In the genomic region with DNA sequence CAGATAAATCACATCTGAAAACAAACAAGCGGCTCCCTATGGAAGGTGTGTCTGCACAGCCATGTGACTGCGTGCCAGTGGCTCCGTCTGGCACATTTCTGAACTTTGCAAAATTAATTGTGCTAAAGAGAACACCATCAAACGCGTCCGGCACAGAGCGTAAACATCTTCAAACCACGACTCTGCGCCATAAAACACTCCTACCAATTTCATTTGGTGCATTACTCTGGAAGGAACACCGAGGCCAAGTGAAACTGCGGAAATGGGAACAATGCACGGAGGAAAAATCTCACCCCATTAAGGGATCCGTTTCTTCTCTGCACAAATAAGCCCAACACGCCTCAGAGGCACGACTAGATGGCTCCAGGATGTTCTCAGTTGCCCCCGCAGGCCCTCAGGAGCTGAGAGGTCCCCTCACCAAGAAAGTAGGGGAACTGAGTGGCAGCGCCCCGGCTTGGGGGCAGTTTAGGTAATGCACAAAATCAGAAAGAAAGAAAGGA, we compare ENCODE assay signal across 8 mouse cellular contexts. TPM values are rescaled to one million over a fixed set of nuclear protein-coding genes. Genes with fewer than 3 reads are reported as not detected.
DNase-seq lines count a peak whose midpoint lies in the region; ATAC-seq and TF ChIP-seq lines count a peak whose summit lies in the region.

No protein-coding gene starts in this region.

- intact Hi-C loops in gastrocnemius, adult 2 months (cut with DNase I), result loop anchor here (5.0 kb wide), 1 partner anchor 86 kb away; no protein-coding TSS in a partner anchor

- H3K36me3 ChIP-seq in heart, embryonic 13.5 days, result no peaks in the 10 kb centered on the region; the same call in 1 of the 2 replicates
- no peaks in the 10 kb centered on the region for H3K36me3 ChIP-seq in midbrain, embryonic 14.5 days (ENCODE audit: control insufficient read depth, insufficient read depth, low read length)

- H3K4me2 ChIP-seq in heart, embryonic 13.5 days, result peak overlapping the region; percentile 87
- H3K4me2 ChIP-seq in midbrain, embryonic 14.5 days (ENCODE audit: low read length), result peak overlapping the region; percentile 94

- no peaks in the 10 kb centered on the region for H3K27me3 ChIP-seq in heart, embryonic 13.5 days (replicated peaks)
- H3K27me3 ChIP-seq in midbrain, embryonic 14.5 days (ENCODE audit: control insufficient read depth, insufficient read depth, low read length), result peaks cover 17% of the 10 kb centered on the region; the same call in 1 of the 2 replicates

- 0 out of 2 replicates have a peak, but pooled peaks have one; percentile 3 for TF ChIP-seq CTCF in gastrocnemius, adult 2 months (IDR thresholded peaks at IDR 0.05)

- peaks cover 5% of the 10 kb centered on the region; the same call in 1 of the 2 replicates for H3K4me1 ChIP-seq in brown adipose tissue, adult 24 weeks (ENCODE audit: control insufficient read depth, insufficient read depth, insufficient read length, low read length)
- H3K4me1 ChIP-seq in heart, embryonic 13.5 days, result peaks cover 43% of the 10 kb centered on the region
- peaks cover 6% of the 10 kb centered on the region; the same call in 1 of the 2 replicates for H3K4me1 ChIP-seq in midbrain, embryonic 14.5 days (ENCODE audit: control insufficient read depth, insufficient read depth, low read length)

- no peaks in the 10 kb centered on the region for H3K9me3 ChIP-seq in heart, embryonic 13.5 days
- no peaks in the 10 kb centered on the region for H3K9me3 ChIP-seq in midbrain, embryonic 14.5 days (ENCODE audit: control insufficient read depth, low read length)

- peak overlapping the region; percentile 99 for H3K4me3 ChIP-seq in gastrocnemius, adult 2 months
- H3K4me3 ChIP-seq in brown adipose tissue, adult 24 weeks (ENCODE audit: insufficient read depth, low read depth, low read length), result peak overlapping the region; percentile 56
- peak overlapping the region; percentile 88 for H3K4me3 ChIP-seq in heart, embryonic 13.5 days
- peak overlapping the region; percentile 76 for H3K4me3 ChIP-seq in midbrain, embryonic 14.5 days (replicated peaks; ENCODE audit: low read depth, low read length)

- peak overlapping the region; percentile 99 for H3K27ac ChIP-seq in gastrocnemius, adult 2 months
- peak overlapping the region; percentile 35 for H3K27ac ChIP-seq in brown adipose tissue, adult 24 weeks (replicated peaks; ENCODE audit: low read depth, low read length)
- H3K27ac ChIP-seq in heart, embryonic 13.5 days (replicated peaks), result peak overlapping the region; percentile 96
- peak overlapping the region; percentile 83 for H3K27ac ChIP-seq in midbrain, embryonic 14.5 days (replicated peaks; ENCODE audit: low read depth, low read length)

- peak overlapping the region; percentile 92 for H3K9ac ChIP-seq in heart, embryonic 13.5 days
- peak overlapping the region; percentile 84 for H3K9ac ChIP-seq in midbrain, embryonic 14.5 days (replicated peaks; ENCODE audit: low read length)

- 1% methylated on average over 18 of the region's 18 CpGs for WGBS in heart, embryonic 13.5 days
- WGBS in midbrain, embryonic 14.5 days, result 2% methylated on average over 18 of the region's 18 CpGs

- no peak for ATAC-seq in heart, embryonic 13.5 days (ENCODE audit: extremely low read depth, insufficient number of reproducible peaks, low FRiP score, low TSS enrichment)
- peak; percentile 5; the same call in 1 of the 2 replicates for ATAC-seq in midbrain, embryonic 14.5 days (ENCODE audit: low FRiP score, low TSS enrichment)
- ATAC-seq in monocyte, adult 5-6 weeks (replicated peaks; ENCODE audit: insufficient number of reproducible peaks, low FRiP score, low TSS enrichment, poor library complexity, severe bottlenecking), result no peak

- no peak for DNase-seq in gastrocnemius, adult 2 months
- DNase-seq in gastrocnemius, postnatal 25 days, result no peak
- peak; percentile 53 to 70 for DNase-seq in kidney, postnatal 25 days
- DNase-seq in midbrain, embryonic 14.5 days, result no peak
- no peak for DNase-seq in layer of hippocampus, adult 9-11 months

RNA-seq across cellular contexts. Expression of a gene that starts 38.3 kb away (rescaled TPM):
- 10 to 100 TPM; 66.2 to 83.3 TPM for total RNA-seq in gastrocnemius, adult 2 months (2021)
- total RNA-seq in gastrocnemius, postnatal 25 days (2021), result 10 to 100 TPM; 42.5 to 44.6 TPM
- 11.6 and 12.9 TPM in 2 replicates for polyA plus RNA-seq in brown adipose tissue, adult 24 weeks (2012; ENCODE audit: insufficient read depth, insufficient read length, missing spikeins)
- 16.3 TPM in 2 replicates for polyA plus RNA-seq in heart, embryonic 13.5 days (2015; fragmentation: Nextera tagmentation; extraction: Ambion mirVana)
- polyA plus RNA-seq in midbrain, embryonic 14.5 days (2014; fragmentation: Nextera tagmentation; extraction: Ambion mirVana), result 11.8 and 17.5 TPM in 2 replicates
- 4.9 to 11.3 TPM (median 10.7 TPM) in 3 replicates for total RNA-seq in monocyte, adult 5-6 weeks (2017)

Comparison
In these comparisons a context has a peak if more than half of its experiments do, and no peak if none do; other contexts are left out.
1. DNase-seq: peak in kidney, postnatal 25 days (2 of 2); none in gastrocnemius, adult 2 months (single experiment), gastrocnemius, postnatal 25 days (single experiment), midbrain, embryonic 14.5 days (single experiment) and layer of hippocampus, adult 9-11 months (single experiment).
2. H3K27ac ChIP-seq: peak in every context shown above with its lines; median percentile 99 in gastrocnemius, adult 2 months; 96 in heart, embryonic 13.5 days; 83 in midbrain, embryonic 14.5 days; 35 in brown adipose tissue, adult 24 weeks.
3. Peak in every context shown above with its lines, with median percentiles within 50 percentile points of each other: H3K4me3 ChIP-seq.